Mouse (Mus musculus) inflammation-experienced regulatory T-cells, adult 6 months (primary cell): ENCODE data around the gene Dnah17. TPM values are rescaled to one million over a fixed set of nuclear protein-coding genes. Genes with fewer than 3 reads are reported as not detected.

Experiments
- ATAC-seq: one replicate; pipeline ENCODE4 v1.8.0; 2017
- polyA plus RNA-seq, 3 experiments: library from polyadenylated mRNA; unstranded; fragments of 100-300 nt; shearing (Covaris generic); gene quantifications; one replicate each; pipeline ENCODE4 v1.2.1; 2017

Dnah17 gene
- polyA plus RNA-seq, result under 1 TPM; 0.11 to 0.73 (median 0.60) TPM

DNA sequence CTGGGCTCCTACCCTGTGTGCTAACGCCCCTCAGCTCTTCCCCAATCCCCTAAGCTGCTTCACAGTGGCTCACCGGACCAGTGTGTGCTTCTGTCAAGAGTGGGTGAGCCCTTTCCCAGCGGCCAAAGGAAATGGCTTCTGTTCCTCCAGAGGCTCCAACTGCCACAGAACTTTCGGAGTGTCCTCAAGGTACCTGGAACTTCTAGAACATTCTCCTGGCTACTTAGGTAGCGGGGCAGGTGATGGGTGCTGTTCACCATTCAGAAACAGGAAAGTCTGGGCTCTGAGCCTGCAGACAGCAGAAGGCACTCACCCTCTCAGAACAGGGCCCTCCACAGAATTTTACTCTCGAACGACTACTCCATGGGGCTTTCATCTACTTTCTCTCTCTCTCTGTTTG, at the start of gene Dnah17:
TSS of gene Dnah17 (minus strand) at position 101 of the 400 bp plus-strand sequence.
- ATAC-seq, result no peak

DNA sequence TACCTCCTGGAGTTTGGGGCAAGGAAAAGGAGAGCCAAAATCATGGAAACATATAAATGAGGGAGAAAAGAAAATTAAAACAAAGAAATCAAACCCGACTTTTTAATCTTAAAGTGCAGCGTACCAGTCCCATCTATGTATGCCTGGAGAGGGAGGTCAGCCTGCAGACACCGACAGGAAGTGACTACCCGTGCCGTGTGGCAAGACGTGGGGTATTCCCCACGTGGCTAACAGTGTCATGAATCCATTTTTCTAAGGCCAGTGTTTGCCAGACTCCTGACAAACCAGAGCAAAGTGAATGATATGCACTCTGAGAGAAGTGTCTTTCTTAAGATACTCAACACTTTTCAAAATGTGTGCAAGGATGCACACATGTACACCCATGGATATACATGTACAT, 49.8 kb upstream of the Dnah17 start:
- ATAC-seq, result no peak

- ATAC-seq, result no peak
Measured at GRCm38 (mm10) chr11:118178236-118178635, 47.8 kb upstream of the Dnah17 start.

DNA sequence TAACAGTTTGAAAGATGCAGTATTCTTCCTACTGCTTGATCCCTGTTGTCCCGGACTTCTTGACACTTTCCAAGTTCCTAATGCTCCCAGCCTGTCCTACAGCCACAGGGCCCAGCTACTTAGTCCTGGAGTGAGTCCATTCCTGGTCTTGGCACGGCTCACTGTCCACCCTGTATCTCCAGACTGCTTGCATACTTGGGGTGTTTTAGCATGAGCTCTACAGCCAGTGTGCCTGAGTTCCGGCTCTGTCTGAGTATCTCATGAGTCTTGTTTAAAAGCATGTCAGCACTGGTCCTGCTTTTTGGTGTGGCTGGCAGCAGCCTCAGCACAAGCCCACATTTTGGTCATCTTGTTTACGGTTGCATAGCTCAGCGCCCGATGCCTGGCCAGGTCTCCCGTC, 44.3 kb upstream of the Dnah17 start:
- no peak for ATAC-seq

DNA sequence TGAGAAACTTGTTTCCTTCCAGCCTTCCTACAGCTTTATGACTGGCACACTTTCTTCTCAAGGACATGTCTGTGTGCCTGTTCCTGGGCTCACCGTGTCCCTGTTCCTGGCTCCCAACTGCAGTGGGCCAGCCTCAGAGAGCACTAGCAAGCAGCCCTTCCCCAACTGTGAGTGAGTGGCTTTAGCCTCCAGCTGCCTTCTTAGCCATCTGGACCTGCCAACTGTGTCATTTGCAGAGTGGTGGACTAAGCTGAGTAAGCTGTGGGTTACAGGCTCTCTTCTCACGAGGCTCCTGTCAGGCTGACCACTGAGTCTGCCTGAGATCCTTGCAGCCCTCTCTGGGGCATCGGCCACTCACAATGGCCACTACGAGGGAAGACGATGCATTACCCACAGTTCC, 42.3 kb upstream of the Dnah17 start:
- no peak for ATAC-seq

- no peak for ATAC-seq
Measured at GRCm38 (mm10) chr11:118170333-118170732, 39.9 kb upstream of the Dnah17 start.

GRCm38 (mm10) chr11:118168714-118169113, 38.3 kb upstream of the Dnah17 start:
- ATAC-seq, result no peak

GRCm38 (mm10) chr11:118166626-118167025, 36.2 kb upstream of the Dnah17 start:
- ATAC-seq, result no peak

- ATAC-seq, result no peak
Measured at GRCm38 (mm10) chr11:118165681-118166080, 35.2 kb upstream of the Dnah17 start.

- no peak for ATAC-seq
Measured at GRCm38 (mm10) chr11:118164566-118164965, 34.1 kb upstream of the Dnah17 start.

DNA sequence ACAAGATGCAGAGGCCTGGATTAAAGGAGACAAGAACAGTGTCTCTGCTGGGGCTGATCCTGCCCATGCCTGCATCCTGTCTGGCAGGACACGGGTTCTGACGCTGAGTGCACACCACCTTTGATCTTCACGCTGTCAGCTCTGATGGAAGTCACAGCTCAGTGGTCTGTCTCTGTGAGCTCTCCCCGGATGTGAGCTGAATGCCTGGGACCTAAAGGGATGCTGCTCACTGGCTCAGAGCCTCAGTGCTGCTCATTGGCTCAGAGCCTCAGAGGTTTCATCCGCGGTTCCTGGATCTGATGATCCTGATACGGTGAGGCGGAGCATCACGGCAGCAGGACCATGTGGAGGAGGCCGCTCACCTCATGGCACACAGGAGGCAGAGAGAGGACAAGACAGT, 31.8 kb upstream of the Dnah17 start:
- no peak for ATAC-seq

DNA sequence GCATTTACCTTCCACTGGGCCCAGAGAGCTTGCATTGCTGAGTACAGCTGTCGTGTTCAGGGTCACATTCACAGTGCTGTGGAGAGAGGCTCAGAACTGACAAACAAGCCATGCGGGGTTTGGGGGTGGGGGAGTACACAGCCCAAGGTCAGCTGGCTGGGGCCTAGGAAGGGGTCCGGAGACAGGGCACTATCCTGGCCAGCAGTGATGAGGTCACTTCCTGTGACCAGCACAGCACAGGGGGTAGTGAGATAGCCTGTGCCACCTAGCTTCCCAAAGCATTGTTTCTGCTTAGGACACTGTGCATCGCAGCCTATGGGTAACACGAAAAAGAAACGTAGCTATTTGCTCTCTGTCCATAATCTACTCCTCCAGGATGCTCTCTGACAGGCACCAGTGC, 30.8 kb upstream of the Dnah17 start:
- ATAC-seq, result no peak

GRCm38 (mm10) chr11:118160763-118161162, 30.3 kb upstream of the Dnah17 start:
- no peak for ATAC-seq

DNA sequence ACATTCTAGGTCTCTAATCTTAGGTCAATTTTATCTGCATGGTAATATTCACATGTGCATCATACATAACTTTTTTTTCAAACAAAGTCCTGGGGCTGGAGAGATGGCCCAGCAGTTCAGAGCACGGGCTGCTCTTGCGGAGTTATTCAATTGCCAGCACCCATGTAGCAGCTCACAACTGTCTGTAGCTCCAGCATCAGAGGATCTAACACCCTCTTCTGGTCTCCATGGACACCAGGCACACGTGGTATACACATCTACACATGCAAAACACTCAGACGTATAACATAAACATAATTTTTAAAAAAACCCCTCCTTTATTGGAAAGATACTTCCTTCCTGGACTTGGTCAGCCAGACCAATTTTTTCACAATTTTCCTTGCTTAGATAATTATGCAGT, 28.3 kb upstream of the Dnah17 start:
- no peak for ATAC-seq

DNA sequence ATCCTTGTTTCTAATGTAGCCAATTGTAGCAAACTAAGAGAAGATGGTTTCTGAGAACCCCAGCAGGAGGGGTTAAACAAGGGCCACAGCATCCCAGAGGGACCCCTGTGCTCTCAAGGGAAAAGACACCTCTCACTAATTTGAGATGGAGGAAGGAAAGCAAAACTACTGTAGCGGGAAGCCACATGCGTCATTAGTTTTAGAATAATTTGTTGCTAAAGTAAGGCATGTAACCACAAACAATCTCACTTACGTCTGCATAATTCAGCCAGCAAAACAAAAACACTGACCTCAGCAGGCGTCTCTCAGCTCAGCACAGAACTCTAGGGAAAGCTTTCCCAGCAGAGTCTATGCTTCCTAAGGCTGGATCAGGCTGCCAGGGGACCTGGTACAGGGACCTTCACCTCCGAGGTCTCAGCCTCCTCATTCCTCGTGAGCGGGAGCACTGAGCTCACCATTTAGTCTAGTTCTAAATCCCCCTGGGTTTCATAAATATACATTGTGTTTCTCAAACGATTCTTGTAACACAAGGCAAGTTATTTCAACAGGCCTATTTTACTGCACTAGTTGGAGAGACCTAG, 26.1 kb upstream of the Dnah17 start:
- no peak for ATAC-seq

GRCm38 (mm10) chr11:118152964-118153363, 22.5 kb upstream of the Dnah17 start:
- no peak for ATAC-seq

DNA sequence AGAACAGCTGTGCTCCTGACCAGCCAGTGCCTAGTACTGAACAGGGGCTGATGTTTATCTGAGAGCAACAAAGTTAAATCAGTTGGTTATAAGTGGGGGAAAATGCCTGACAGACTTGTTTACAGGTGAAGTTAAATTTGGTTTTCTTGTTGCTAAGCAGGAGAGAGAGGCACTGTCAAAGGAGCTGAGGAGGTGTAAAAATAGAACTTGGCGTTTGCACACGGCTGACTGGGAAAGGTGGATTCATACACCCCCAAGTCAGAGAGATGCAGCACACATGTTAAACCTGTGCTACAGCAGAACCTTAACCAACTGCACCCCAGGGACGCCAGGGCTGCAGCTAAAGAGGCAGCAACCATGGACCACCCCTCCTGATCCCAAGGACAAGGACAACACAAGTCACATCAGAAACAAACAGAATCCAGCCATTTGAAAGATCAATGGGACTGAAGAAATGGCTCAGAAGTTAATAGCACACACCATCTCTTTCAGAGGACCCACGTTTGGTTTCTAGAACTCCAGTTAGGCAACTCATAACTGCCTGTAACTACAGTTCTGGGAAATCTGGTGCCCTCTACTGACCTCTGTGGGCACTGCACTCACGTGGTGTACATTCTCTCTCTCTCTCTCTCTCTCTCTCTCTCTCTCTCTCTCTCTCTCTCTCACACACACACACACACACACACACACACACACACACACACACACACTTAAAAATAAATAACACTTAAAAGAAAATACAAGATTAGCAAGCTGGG, 21.2 kb upstream of the Dnah17 start:
- no peak for ATAC-seq

DNA sequence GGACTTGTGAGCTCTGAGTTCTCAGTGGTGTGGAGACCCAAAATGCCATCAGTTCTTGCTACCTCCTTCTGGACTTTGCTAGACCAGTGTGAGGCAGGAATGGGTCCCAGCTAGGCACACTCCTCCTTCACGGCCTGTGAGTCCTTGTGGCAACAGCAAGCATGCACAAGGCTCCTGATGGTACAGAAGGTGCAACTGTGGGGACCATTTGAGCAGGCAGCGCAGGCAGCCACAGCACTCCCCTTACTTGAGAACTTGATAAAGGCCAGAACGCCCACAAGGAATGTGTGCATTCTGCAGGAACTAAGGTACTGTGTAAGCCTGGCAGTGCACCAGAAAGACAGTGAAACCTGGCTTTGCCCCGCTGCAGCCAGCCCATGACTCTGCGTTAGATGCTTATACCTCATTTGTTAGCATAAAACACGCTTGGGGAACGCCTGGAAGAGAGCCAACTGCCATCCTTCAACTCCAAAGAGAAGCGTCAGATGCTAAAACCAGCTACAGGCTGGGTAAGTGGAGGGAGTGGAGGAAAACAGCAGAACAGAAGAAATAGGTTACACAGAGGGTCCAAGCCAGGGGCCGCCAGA, 19.8 kb upstream of the Dnah17 start:
- no peak for ATAC-seq

DNA sequence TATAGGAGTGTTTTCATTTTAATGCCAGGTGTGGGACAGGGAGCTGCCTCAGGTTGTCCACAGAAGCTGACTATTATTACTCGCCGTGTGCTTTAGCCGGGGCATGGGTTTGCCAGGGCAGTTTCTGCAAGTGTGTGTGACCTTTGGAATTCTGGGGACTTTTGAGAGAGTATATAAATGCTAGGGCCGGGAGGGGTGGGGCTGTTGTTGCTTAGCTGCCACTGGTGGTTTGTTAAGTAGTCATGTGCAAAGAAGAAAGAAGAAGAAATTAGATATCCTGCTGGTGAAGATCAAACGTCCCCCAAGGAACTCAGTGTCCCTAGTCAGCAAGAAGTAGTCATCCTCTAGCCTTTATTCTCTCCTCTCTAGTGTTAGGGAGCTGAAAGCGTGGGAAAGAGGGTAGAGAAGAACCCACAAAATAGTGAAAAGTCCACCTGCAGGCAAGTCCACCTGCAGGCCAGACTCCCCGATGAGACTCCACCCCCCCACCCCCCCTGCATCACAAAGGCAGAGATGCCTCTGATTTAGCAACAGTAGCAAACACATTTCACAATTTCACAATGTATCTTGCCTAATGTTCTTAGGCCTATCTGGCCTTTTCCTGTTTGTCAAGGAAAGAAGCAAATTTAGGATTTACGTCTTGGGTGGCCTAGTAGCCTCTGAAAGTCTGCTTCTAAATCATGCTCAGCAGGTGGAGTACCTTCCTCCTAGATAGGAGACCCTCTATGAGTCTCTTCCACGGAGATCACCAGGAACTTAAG, 17.6 kb upstream of the Dnah17 start:
- no peak for ATAC-seq

DNA sequence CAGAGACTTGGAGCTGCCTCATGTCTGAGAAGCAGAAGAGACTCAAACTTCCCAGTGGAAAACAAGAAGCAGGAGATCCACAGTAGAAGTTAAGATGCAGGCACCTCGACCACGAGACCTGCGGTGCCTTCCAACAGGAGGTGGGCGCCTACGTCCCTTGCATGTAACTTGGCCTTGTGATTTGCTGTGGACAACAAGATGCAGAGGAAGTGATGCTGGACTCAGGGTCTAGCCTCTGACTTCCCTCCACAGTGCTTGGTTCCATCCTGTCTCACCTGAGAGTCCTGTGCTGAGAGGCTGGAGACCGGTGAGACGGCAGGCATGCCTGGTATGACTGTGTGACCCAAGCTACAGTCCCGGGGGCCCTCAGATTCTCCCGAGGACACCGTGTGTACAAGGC, 16.0 kb upstream of the Dnah17 start:
- ATAC-seq, result peak; percentile 3

- peak; percentile 83 for ATAC-seq
Measured at GRCm38 (mm10) chr11:118145771-118146351, 15.4 kb upstream of the Dnah17 start.

DNA sequence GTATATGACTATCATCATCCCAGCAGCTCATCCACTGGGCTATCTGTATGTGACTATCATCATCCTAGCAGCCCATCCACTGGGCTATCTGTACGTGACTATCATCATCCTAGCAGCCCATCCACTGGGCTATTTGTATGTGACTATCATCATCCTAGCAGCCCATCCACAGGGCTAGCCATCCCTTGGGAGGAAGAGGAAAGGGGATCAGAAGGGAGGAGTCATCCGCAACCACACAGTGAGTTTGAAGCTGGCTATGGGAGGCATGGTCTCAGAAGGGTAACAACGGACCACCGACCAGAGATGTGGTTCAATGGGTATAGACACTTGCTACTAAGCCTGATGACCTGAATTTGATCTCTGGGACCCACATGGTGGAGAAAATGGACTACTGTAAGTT, 14.7 kb upstream of the Dnah17 start:
- ATAC-seq, result no peak

DNA sequence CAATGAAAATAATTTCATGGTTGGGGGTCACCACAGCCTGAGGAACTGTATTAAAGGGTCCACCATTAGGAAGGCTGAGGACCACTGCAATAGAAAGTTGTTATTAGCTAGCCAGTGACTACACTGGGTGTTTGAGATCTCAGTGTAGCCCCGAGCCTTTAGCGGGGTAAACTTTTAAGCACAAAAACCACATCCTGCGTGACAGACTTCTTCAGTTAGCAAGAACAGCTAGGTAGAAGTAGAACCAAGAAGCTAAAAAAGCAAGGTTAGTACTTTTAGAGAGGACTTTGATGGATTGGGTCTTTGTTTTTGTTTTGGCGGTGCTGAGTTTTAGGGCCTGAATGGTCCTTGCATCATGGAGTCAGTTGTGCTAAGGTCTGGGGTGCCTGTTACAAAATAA, 13.3 kb upstream of the Dnah17 start:
- ATAC-seq, result peak; percentile 52
